Mouse (Mus musculus) spleen, adult 2 months (tissue): ENCODE measurements at regions not wholly inside any gene's neighbourhood (a gene's known extent, or its start where the extent isn't known, plus 50 kb on each side); places are given as distances from the start of the nearest gene placed in this dataset.
A peak's percentile ranks its signal among the peaks of the same experiment; 100 is the strongest.

ENCODE experiments used
- DNase-seq, 2 experiments: peaks; one replicate each; pipeline versions ENCODE4 v3.0.0 to v3.0.0-alpha.2; 2012 to 2021; ENCODE audit warnings: low spot score in 2 of 2, low read depth in 1 of 2
- H3K27ac ChIP-seq: fragments of 200-500 bp; 2 replicates; pipeline ENCODE4 v1.5.1; 2012; ENCODE audit warnings: low read length, inconsistent platforms; ENCODE audit not compliant: insufficient read depth
- H3K27me3 ChIP-seq: fragments of 200-500 bp; 2 replicates; pipeline ENCODE4 v1.6.1; 2012; ENCODE audit warnings: mild to moderate bottlenecking, moderate library complexity, low read length, inconsistent platforms; ENCODE audit not compliant: control insufficient read depth, insufficient read depth
- H3K36me3 ChIP-seq: fragments of 200-500 bp; 2 replicates; pipeline ENCODE4 v1.6.1; 2012; ENCODE audit warnings: mild to moderate bottlenecking, low read length, inconsistent platforms; ENCODE audit not compliant: control insufficient read depth, insufficient read depth
- H3K4me1 ChIP-seq: fragments of 200-500 bp; 2 replicates; pipeline ENCODE4 v1.6.1; 2011; ENCODE audit warnings: inconsistent platforms; ENCODE audit not compliant: control insufficient read depth, insufficient read depth, insufficient read length
- H3K4me3 ChIP-seq: fragments of 200-500 bp; 2 replicates; pipeline ENCODE4 v1.5.1; 2011; ENCODE audit warnings: mild to moderate bottlenecking, inconsistent platforms; ENCODE audit not compliant: insufficient read depth, insufficient read length; ENCODE audit errors: extremely low read depth
- CTCF ChIP-seq: fragments of 200-500 bp; IDR thresholded peaks from 2 replicates; pipeline ENCODE4 v1.5.1; 2011; ENCODE audit warnings: mild to moderate bottlenecking, inconsistent platforms; ENCODE audit not compliant: insufficient read depth, insufficient read length, insufficient replicate concordance; ENCODE audit errors: extremely low read depth
- POLR2A ChIP-seq: fragments of 200-500 bp; IDR thresholded peaks from 2 replicates; pipeline ENCODE4 v1.6.1; 2011; ENCODE audit warnings: low read depth, low read length, inconsistent platforms
- WGBS: fragments of 180-500 bp; shearing (Covaris S2); methylation state at CpG from one replicate; pipeline ENCODE4 v1.1.7; 2018; 5-methylcytosine and 5-hydroxymethylcytosine counted together

DNA sequence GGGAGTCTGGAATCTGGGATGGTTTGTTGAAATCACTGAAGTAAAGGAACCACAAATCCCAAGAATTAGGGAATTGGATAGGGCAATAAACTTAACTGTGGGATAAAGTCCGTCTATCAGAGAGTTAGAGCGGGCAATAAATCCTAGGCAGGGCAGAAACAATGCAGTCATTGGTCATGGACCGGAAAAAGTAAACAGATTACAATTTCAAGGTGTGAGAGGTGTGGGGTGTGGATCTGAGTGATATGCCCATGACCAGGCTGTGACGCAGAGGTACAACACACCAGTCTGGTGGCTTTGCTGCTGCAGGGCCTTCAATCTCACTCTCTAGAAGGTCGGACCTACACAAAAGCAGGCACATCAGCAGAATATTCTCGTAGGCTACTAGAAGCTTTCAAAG is 206.1 kb upstream of the Klf14 start:
- no peak for DNase-seq
- Histone ChIP-seq H3K4me1 (no peaks in the 10 kb centered on the region), H3K36me3 (peaks cover 23% of the 10 kb centered on the region), H3K27me3 (no peaks in the 10 kb centered on the region), H3K27ac (no peak overlapping the region), H3K4me3 (no peak overlapping the region)
- TF ChIP-seq POLR2A: no peak
- no peak for TF ChIP-seq CTCF
- whole genome bisulfite sequencing: 93% methylated on average over 6 of the region's 6 CpGs

DNA sequence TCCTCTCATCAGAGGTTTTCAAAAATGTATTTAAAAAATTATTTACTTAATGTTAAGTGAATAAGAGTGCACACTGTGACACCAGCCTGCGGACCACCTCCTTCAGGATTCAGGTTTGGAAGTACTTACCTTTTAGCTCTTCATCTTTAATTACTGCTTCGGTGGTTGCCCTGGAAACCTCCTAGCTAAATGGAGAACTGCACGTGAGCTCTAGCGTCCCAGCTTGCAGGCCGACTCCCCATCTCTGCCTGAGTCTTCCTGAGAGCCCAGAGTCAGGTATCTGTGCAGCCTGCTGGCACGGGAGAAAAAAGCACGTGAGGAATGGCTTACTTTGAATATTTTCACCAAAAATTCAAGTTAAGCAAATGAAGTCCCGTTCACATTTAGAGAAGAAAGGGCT is 207.5 kb upstream of the Klf14 start:
- Histone ChIP-seq H3K27ac (no peak overlapping the region), H3K4me1 (no peaks in the 10 kb centered on the region), H3K4me3 (no peak overlapping the region), H3K27me3 (no peaks in the 10 kb centered on the region), H3K36me3 (peaks cover 21% of the 10 kb centered on the region)
- WGBS: 89% methylated on average over 8 of the region's 8 CpGs
- no peak for DNase-seq
- TF ChIP-seq POLR2A (no peak), CTCF (no peak)

- Histone ChIP-seq H3K27me3 (no peaks in the 10 kb centered on the region), H3K27ac (no peak overlapping the region), H3K4me1 (no peaks in the 10 kb centered on the region), H3K36me3 (peaks cover 21% of the 10 kb centered on the region), H3K4me3 (no peak overlapping the region)
- DNase-seq: no peak
- WGBS: 97% methylated on average over 5 of the region's 5 CpGs
- TF ChIP-seq POLR2A (no peak), CTCF (no peak)
Observed at GRCm38 (mm10) chr6:31167732-31168131, 208.9 kb upstream of the Klf14 start.

DNA sequence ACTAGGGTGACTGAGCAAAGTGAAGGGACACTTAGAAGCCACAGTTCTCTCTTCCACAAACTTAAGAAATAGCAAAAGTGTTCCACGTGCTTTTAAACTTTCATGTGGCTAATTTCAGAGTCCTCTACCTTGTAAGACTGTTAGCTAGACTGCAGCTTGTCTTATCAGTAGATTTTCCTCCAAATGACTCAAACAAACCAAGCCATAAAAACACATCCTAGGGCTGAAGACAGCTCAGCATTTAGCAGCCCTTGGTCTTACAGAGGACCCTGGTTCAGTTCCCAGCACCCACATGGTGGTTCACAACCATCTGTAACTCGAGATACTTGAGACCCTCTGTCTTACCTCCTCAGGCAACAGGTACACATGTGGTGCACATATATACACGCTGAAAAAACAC is 209.9 kb upstream of the Klf14 start:
- Histone ChIP-seq H3K4me1 (no peaks in the 10 kb centered on the region), H3K4me3 (no peak overlapping the region), H3K27me3 (no peaks in the 10 kb centered on the region), H3K36me3 (peaks cover 17% of the 10 kb centered on the region), H3K27ac (no peak overlapping the region)
- WGBS: 80% methylated on average over 3 of the region's 3 CpGs
- TF ChIP-seq CTCF: no peak
- DNase-seq: no peak

- peak in 1 of 2 experiments; percentile 12 for DNase-seq
- Histone ChIP-seq H3K27me3 (no peaks in the 10 kb centered on the region), H3K27ac (no peak overlapping the region), H3K4me3 (no peak overlapping the region), H3K4me1 (no peaks in the 10 kb centered on the region), H3K36me3 (peaks cover 15% of the 10 kb centered on the region)
- WGBS: 51% methylated on average over 9 of the region's 9 CpGs
- no peak for TF ChIP-seq CTCF
- no peak for TF ChIP-seq POLR2A
Observed at GRCm38 (mm10) chr6:31169343-31169742, 210.5 kb upstream of the Klf14 start.

DNA sequence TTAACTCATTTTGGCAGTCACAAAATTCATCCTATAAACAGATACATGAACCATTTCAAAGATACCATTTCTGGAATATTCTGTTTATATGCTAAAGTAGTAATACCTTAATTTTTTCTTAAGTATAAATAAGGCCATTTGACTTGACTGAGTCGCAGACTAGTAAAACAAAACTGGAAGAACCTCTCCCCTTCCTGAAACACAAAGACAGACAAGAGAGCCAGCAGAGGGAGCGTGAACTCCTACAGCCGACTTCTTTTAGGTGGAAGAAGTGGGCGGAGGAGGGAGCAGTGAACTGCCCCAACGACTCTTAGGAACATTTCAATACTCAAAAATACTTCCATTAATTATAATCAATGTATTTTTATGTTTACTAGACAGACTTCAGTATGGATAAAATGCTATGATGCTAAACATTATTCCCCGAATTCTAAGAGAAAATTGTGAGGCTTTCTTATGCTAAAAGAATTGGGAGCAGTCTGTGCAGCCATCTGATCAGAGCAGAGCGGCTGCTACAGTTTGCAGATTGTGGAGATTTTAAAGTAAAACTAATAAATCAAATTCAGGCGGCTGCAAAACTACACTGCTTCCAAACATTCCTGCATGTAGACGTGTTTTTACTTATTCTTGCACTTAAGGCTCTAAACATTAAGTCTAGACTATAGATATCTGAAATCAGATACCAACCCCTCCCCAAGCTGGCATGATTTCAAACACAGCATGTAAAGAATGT is 211.2 kb upstream of the Klf14 start:
- Histone ChIP-seq H3K27ac (no peak overlapping the region), H3K36me3 (peaks cover 8% of the 10 kb centered on the region), H3K4me3 (no peak overlapping the region), H3K27me3 (no peaks in the 10 kb centered on the region), H3K4me1 (no peaks in the 10 kb centered on the region)
- no peak for TF ChIP-seq POLR2A
- no peak for TF ChIP-seq CTCF
- DNase-seq: no peak
- WGBS: 70% methylated on average over 9 of the region's 9 CpGs

DNA sequence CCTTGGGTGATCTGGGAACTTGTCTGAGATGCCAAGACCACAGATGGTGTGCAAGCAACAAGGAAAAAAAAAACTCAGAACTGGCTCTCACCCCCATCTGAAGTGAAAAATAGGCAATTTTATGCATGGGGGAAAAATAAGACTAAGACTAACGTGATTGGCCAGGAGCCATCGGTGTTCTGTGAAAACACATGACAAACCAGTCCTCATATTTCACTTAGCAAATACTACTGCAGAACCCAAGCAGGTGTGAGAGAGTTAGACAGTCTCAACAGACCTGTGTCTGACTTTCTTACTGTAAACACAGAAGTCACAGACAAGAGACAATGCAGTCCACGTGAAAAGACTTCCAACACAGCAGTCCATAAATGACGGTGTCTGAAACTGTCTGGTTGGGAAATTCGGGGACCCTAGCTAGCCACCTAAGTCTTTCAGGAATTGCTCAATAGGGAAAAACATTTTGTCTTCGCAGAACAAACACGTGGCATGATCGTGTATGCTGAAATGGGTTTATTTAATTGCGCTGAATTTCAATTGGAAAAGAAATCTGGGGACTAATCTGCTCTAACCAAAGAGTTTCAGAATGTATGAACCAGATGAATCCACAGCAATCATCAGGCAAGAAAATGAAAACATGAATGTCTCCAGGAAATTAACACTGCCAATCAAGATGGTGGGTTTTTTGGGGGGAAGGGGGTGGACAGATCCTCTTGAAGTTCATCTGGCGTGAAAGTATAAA is 213.1 kb upstream of the Klf14 start:
- Histone ChIP-seq H3K36me3 (peaks cover under 1% of the 10 kb centered on the region; the same call in 1 of the 2 replicates), H3K27ac (no peak overlapping the region)
- 93% methylated on average over 10 of the region's 10 CpGs for WGBS

More for the DNA sequence above, 213.1 kb upstream of the Klf14 start:
- DNase-seq: no peak
- Histone ChIP-seq H3K4me1 (peaks cover 3% of the 10 kb centered on the region; the same call in 1 of the 2 replicates), H3K27me3 (no peaks in the 10 kb centered on the region), H3K4me3 (no peak overlapping the region)
- TF ChIP-seq CTCF (no peak), POLR2A (no peak)
